Mouse (Mus musculus): ENCODE results near the gene Cbx4. TPM values are rescaled to one million over a fixed set of nuclear protein-coding genes. Genes with fewer than 3 reads are reported as not detected.

Cbx4 gene
- total RNA-seq, 2 experiments from 2014 or later, result 6.5 to 7.2 TPM

DNA sequence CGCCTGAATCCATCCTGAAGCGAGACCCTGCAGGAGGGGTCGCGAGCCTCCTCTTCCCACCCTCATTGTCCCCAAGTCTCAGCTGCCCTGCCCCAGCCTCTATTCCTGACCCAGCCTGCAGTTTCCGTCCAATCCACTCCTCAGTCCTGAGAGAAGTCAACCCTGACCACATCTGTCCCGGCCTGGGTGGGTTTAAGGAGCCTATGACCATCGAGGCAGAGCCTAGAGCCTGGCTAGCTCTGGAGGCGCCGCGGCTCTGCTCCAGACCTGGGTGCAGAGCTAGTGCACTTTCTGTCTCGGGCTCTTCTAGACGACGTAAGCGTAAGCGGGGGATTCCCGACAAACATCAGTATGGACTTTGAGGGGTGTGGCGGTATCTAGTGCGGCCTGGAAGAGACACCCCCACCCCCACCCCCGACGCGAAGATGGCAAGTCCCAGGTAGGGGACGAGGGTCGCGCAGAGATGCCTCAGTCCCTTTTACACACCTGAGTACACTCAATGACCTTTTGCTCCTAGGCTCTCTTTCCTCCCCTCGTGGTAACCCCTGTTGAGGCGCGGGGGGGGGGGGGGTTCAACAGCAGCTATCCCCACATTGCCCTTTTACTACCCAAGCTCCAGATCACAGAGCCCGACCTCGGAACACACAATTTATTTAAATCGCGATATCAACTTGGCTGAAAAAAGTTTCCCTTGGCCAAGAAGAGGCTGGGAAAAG, 44.1 kb downstream of the Cbx4 start:
- peak in 1 of 2 experiments; percentile 28 for DNase-seq

DNA sequence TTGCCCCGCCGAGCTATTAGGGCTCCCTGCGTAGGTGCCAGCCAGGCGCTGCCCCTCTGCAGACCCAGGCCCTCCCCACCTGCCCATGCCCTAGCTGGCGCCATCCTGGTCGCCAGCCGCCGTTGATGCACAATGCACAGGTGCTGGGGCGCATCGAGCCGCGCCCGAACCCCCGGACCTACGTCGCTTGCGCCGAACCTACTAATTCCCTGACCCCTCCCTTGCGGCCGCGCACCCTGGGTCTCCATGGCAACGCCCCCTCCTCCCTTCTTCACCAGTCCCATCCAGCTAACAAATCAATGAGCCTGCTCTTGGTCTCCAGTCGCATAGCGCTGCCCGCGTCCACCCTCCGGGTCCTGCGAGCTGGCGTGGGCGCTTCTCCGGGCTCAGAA, 44.7 kb downstream of the Cbx4 start:
- DNase-seq, result no peak

- peak; percentile 99 to 100 for DNase-seq
Observed at GRCm38 (mm10) chr11:119040600-119041324, 45.3 kb downstream of the Cbx4 start, which contains the start of gene Cbx8. Gene Cbx8 (minus strand): TSS chr11:119040969.

DNA sequence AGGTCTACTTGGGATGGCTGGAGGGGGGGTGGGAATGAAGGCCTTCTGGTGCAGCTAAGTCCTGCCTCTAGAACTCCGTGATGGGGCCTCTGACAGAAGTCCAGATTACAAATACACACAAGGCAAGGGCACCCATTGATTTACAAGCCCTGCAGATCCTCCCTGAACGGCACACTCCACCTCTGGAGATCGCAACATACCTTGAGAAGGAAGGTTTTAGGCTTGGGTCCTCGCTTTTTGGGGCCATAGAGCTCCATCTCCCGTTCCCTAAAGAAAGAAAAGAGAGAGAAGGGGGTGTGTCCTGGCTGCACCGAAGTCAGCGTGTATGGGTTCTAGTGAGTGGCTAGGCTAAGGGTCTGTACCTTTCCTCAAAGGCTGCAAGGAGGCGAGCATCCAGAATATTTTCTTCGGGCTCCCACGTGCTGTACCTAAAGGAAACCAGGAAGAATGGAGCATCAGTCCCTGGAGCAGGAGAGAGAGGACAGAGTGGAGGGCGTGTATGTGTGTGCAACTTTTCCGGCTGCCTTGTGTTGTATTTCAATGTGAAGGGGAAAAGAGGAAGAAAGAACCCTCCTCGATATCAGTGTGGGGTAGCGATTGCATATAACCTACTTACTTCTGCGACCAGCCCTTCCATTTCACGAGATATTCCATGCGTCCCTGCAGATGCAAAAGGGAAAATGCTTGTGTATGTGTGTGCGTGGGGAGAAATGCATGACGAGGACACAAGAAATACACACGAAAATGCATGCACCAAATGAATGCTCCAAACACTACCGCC, 46.1 kb downstream of the Cbx4 start:
- DNase-seq, result peak in 1 of 2 experiments; percentile 38

DNA sequence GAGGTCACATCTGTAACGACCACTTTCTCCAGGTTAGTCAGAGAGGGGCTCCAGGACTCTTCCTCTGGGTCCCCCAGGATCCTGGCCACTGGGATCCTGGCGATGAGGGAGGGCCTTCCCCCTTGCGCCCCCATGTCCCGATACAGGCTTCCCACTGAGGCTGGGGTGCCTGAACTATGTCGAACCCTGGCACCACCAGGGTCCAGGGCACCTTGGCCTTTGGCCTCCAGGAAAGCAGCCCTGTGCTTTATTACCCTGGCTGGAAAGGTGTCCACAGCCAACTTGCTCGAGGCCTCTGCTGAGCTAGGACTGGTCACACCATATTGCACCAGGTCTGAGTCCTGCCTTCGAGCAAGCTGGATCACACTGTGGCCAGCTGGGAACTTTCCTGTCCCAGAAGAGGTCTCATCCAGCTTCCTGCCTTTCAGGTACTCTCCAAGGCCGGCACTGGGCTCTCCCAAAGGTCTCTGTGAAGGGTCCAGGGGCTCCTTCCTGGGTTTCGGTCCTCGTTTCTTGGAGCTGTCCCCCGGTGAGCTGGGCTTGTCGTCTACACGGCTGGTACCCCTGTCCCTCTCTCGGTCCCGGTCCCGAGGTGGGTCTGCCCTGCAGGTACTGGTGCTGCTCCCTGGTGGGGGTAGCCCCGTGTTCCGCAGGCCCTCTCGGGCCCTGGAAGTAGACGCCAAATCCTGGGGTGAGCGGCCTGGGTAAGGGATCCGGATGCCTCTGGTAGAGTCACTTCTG, 47.1 kb downstream of the Cbx4 start:
- no peak for DNase-seq

GRCm38 (mm10) chr11:119037780-119038401, 48.1 kb downstream of the Cbx4 start:
- no peak for DNase-seq

DNA sequence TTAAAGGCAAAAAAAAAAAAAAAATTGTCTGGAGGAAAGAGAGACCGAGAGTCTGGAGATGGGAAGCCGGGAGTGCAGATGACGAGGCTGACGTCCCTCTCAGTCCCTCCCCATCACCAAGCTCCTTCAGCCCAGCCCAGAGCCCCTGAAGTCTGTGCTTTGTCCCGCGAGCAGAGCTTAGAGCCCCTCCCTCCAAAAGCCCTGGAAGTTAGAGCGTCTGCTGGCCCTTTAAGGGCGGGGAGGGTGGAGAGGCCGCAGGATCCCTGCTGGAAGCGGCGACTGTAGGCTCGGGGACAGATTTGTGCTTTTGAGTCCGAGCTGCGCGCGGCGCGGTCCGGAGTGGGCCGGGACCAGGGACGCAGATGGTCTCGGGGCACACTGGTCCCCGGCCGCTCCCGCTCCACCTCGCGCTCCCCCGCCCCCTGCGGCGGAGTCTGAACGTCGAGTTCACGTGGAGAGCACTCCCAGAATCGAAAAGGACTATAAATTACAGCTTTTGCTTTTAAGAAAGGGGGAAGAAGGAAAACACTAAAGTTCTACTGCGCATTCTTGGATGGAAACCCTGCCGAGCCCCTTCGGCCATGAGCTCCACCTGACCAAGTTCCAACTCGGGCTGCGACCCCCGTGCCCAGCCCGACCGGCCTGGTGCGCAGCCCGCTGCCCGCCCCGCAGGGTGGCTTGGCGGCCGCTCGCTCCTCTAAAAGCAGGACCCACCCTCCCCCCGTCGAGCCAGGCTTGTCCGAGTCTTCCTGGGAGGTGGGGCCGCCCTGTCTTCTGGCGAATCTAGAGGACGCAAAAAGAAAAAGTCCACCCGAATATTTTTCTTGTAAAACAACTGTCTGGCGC, 48.9 kb downstream of the Cbx4 start:
- peak; percentile 37 to 61 for DNase-seq

DNA sequence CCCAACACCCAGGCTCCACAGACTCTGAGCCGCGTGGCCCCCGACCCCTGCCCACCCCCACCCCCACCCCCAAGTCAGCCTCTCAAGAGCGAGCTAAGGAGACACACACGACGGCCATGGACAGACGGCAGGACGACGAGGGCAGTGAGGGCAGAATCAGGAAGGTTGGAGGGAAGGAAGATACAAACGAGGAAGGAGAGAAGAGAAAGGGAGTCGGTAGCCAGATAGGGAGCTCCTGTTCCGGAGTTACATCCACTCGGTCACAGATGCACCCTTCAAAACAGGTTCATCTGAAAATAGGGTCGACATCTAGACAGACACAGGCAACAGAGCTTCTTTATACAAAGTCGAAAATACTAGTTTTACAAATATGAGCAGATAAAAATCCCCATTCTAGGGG, 49.6 kb downstream of the Cbx4 start:
- DNase-seq, result no peak

DNA sequence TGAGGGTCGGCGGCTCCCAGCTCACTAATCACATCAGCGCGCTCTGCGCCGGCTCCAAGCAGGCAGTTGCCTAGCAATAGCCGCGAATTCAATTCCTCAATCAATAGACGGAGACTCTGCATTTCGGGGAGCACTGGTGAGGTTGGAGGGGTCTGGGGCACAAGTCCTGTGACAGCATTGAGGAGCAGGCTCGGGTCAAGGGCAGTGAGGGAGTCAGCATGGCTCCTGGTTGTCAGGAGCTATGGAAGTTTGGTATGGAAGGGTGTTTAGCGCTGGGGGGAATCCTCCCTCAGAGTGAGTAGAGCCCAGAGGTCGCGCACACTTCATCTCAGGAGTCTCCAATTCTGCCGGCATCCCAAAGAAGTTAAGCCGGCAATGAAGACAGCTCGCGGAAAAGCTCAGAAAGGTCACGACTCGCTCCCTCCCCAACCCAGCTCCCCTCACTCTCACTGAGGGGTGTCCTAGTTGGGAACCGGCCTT, 50.3 kb downstream of the Cbx4 start:
- DNase-seq, result no peak

DNA sequence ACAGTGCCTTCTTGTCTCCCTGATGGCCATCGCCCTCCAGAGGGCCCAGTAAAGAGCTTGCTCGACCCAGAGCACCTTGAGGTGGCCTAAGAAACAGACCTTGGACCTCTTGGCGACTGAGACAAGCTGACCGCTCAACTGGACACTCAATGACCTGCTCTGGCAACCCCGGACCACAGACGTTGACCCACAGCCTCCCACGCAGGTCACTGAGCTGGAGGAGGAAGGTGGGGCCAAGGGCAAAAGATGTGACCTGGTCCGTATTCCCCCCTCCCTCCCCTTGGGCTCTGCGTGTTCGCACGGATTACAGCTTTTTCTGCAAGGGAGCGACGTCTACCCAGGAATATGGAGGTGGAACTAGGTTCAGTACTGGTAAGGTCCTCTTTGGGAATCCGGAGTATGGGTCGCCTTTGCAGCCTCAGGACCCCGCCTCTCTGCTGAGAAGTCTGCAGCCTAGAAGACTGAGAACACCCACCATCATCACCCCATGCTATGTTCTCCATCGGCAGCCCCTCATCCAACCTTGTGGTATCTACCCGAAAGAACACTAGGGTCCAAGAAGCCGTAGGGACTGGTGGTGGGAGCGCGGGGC, 50.8 kb downstream of the Cbx4 start:
- DNase-seq, result no peak

- DNase-seq, result no peak
Observed at GRCm38 (mm10) chr11:119034635-119035034, 51.4 kb downstream of the Cbx4 start.

DNA sequence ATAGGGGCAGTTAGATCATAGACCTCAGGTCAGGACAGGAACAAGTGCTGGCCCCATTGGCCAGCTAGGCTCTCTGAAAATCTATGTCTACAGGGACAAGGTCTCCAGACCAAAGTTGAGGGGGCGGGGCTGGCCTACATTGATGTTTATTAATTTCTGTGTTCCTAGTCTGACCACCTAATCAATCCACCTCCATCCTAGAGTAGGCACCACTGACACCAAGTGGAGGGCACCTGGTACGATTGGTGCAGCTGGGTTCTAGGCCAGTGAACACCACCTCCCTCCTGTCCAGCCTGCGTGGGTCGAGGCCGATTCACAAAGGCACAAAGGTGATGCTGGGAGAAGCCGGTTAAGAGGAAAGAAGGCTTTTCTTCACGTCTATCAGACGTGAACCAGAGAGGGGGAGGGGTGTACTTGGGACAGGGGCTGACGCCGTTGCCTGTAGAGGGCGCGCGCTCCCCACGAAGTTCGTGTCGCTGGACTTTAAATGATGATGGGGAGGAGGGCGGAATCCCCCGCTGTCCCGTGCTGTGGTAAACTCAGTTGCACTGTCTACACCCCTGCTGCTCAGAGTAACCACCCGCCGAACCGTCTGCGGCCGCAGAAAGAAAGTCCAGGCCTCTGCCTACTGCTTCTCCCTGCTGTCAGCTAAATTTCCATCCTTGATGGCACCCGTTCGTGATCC, 52.0 kb downstream of the Cbx4 start:
- peak; percentile 85 to 95 for DNase-seq

Other genes starting within 250 kb of the Cbx4 start
- under 1 TPM in 1 of 2 experiments, not detected in 1; 0.10 TPM for gene Rbfox3, start 174.6 kb downstream of the Cbx4 start, total RNA-seq (2021)
- gene Enpp7, start 98.0 kb downstream of the Cbx4 start, total RNA-seq (2021), result not detected
- gene Cbx2, start 63.3 kb downstream of the Cbx4 start, total RNA-seq (2021), result 1 to 10 TPM; 1.5 to 2.6 TPM
- gene Cbx8, start 45.3 kb downstream of the Cbx4 start, total RNA-seq (2021), result 1 to 10 TPM; 3.1 to 4.0 TPM
- gene Tbc1d16, start 142.3 kb upstream of the Cbx4 start, total RNA-seq (2021), result 10 to 100 TPM; 54.9 to 56.9 TPM
- gene Ccdc40, start 142.4 kb upstream of the Cbx4 start, total RNA-seq (2021), result under 1 TPM; 0.17 to 0.21 TPM
- 100 to 1,000 TPM in 1 of 2 experiments, 10 to 100 TPM in 1; 91.3 to 110 TPM for gene Gaa, start 181.7 kb upstream of the Cbx4 start, total RNA-seq (2021)
- 10 to 100 TPM; 62.5 to 71.7 TPM for gene Eif4a3, start 213.9 kb upstream of the Cbx4 start, total RNA-seq (2021)
- gene Card14, start 221.5 kb upstream of the Cbx4 start, total RNA-seq (2021), result not detected